Mouse (Mus musculus) heart, adult 2 months (tissue): Measurements from ENCODE around the gene Gm7271. TPM values are rescaled to one million over a fixed set of nuclear protein-coding genes. Genes with fewer than 3 reads are reported as not detected.

Experiments
- DNase-seq, 2 experiments: peaks; one replicate each; pipeline ENCODE4 v3.0.0; 2021
- H3K27ac ChIP-seq: fragments of 200-600 bp; 2 replicates; pipeline ENCODE4 v1.8.1; 2022
- H3K27me3 ChIP-seq: fragments of 200-500 bp; 2 replicates; pipeline ENCODE4 v1.6.1; 2012; ENCODE audit warnings: mild to moderate bottlenecking, low read length, inconsistent platforms, mixed read lengths; ENCODE audit not compliant: control insufficient read depth, insufficient read depth
- H3K36me3 ChIP-seq: fragments of 200-500 bp; 2 replicates; pipeline ENCODE4 v1.6.1; 2012; ENCODE audit warnings: low read length, inconsistent platforms; ENCODE audit not compliant: control insufficient read depth, insufficient read depth
- H3K4me1 ChIP-seq: fragments of 200-500 bp; 2 replicates; pipeline ENCODE4 v1.6.1; 2011; ENCODE audit warnings: low read length; ENCODE audit not compliant: control insufficient read depth, insufficient read depth
- H3K4me3 ChIP-seq: fragments of 200-600 bp; 2 replicates; pipeline ENCODE4 v1.8.1; 2022
- H3K79me2 ChIP-seq: fragments of 200-500 bp; replicated peaks from 2 replicates; pipeline ENCODE4 v1.6.1; 2012; ENCODE audit warnings: mild to moderate bottlenecking, inconsistent platforms, low read length, moderate library complexity, mixed read lengths; ENCODE audit not compliant: control insufficient read depth, insufficient read depth
- H3K9ac ChIP-seq: fragments of 200-500 bp; 2 replicates; pipeline ENCODE4 v1.6.1; 2012; ENCODE audit warnings: low read depth, mild to moderate bottlenecking, control low read depth, inconsistent platforms, low read length, mixed read lengths
- CTCF ChIP-seq: fragments of 200-600 bp; IDR thresholded peaks from 2 replicates; pipeline ENCODE4 v1.8.1; 2022; ENCODE audit warnings: antibody characterized with exemption, mild to moderate bottlenecking, moderate library complexity
- EP300 ChIP-seq: fragments of 200-500 bp; IDR thresholded peaks from 2 replicates; pipeline ENCODE4 v1.6.1; 2011; ENCODE audit warnings: low read depth, low read length, control low read depth; ENCODE audit not compliant: insufficient read depth
- POLR2A ChIP-seq: fragments of 200-500 bp; IDR thresholded peaks from 2 replicates; pipeline ENCODE4 v1.6.1; 2011; ENCODE audit warnings: mild to moderate bottlenecking, low read depth, low read length, control low read depth; ENCODE audit not compliant: insufficient read depth
- WGBS: fragments of 180-500 bp; shearing (Covaris S2); methylation state at CpG from one replicate; pipeline ENCODE4 v1.1.7; 2018; 5-methylcytosine and 5-hydroxymethylcytosine counted together
- intact Hi-C: fragments of 180-260 bp; cut with DNase I; formaldehyde crosslinking; loops from one replicate; pipeline ENCODE4 v1.15.1; 2025
- polyA plus RNA-seq: library from polyadenylated mRNA; depleted of rRNA; stranded (reverse); fragments of >200 nt; gene quantifications from 2 replicates; pipeline ENCODE4 v1.2.3, GENCODE M21; 2012
- total RNA-seq, 2 experiments: library from RNA; stranded (reverse); gene quantifications; 2 replicates each; pipeline ENCODE4 v1.2.3; 2021

Gm7271 gene
- total and polyA plus RNA-seq, 3 experiments = not detected

DNA sequence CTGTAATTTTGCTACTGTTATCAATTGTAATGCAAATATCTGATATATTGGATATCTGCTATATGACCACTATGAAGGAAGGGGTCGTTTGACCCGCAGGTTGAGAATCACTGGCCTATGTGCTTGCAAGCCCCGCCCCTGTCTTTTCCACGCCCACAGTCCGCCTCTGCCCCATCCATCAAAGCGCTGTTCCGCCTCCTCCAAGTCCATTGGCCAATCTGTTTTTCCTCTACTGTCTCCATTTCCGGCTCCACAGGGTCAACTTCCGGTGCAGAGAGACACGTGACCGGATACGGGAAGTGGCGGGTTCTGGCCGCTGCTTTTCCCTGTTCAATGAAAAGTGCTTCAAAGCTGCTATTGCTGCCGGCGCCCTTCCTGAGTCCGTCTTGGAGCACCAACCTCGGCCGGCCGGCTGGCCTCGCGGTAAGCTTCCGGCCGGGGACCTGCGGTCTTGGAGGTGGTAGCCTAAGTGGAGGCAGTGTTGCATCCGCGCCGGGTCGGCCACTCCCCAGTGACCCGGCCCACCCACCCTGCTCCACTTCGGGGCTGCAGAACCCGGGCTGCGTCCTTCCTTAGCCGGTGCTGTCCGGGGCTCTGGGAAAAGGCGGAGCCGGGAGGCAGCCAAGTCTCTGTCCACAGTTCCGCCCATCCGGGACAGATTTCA, 45.3 kb downstream of the Gm7271 start, which contains the start of gene Exoc1:
Gene Exoc1, plus strand, starts transcription at position 272 of the 664 bp plus-strand sequence.
- intact Hi-C loops = loop anchor here (5.0 kb wide), 2 partner anchors 58 to 387 kb away; partner anchors contain the start of genes Cep135 and Srd5a3
- H3K36me3 ChIP-seq = no peaks in the 10 kb centered on the region; the same call in none of the 2 replicates
- peak; percentile 94 for DNase-seq
- peak within 1 kb of the TSS; percentile 94 for H3K4me3 ChIP-seq
- H3K9ac ChIP-seq = peak within 1 kb of the TSS; percentile 78
- TF ChIP-seq POLR2A = peak; percentile 37; the same call in 1 of the 2 replicates
- no peak for TF ChIP-seq CTCF
- peak; percentile 55; the same call in 1 of the 2 replicates for TF ChIP-seq EP300
- H3K79me2 ChIP-seq = no peaks in the 10 kb centered on the region
- under 1% methylated on average over 38 of the region's 39 CpGs for WGBS
- H3K27me3 ChIP-seq = no peaks in the 10 kb centered on the region
- peaks cover 5% of the 10 kb centered on the region for H3K4me1 ChIP-seq
- H3K27ac ChIP-seq = peak within 1 kb of the TSS; percentile 78

DNA sequence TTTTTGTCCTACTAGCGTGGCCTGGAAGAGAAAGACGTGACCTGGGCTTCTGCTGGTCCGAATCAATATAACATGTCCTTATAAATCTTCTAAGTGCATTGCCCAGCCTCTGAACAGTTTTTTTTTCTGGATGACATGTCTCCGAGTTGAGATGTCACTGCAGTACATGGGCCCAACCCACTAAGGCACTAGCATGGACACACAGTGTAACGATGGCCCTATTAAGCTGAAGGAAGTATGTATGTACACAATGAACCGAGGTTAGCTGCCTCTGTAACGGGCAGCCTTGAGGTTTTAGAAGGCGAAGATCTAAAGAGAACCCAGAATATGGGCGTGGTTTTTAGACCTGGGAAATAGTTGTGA, 45.8 kb downstream of the Gm7271 start:
- TF ChIP-seq EP300 (no peak), POLR2A (no peak), CTCF (no peak)
- Histone ChIP-seq H3K4me1 (peaks cover 5% of the 10 kb centered on the region; the same call in 1 of the 2 replicates), H3K27ac (peak overlapping the region; percentile 78), H3K79me2 (no peaks in the 10 kb centered on the region), H3K27me3 (no peaks in the 10 kb centered on the region), H3K36me3 (no peaks in the 10 kb centered on the region; the same call in none of the 2 replicates), H3K9ac (peak overlapping the region; percentile 78), H3K4me3 (peak overlapping the region; percentile 94)
- intact Hi-C loops = loop anchor here (5.0 to 10.0 kb wide), 3 partner anchors 58 to 387 kb away; partner anchors contain the start of genes Cep135, Clock and Srd5a3
- no peak for DNase-seq
- 4% methylated on average over 9 of the region's 9 CpGs for WGBS

DNA sequence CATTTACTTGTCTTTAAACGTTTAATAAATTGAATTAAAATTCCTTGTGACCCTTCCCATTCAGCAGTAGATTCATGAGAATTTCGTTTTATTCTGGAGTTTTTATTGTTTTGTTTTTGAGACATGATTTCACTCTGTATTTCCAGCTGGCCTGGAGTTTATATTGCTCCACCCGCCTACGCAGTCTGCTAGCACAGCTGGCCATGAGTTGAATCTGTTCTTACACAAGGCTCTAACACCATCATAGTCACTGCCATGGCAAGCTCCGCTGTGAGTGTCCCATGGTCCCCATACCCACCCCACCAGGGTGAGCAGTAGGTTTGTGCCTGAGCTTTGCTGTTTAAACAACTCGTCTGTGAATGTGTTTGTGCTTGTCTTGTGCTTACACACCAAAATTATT, 49.3 kb downstream of the Gm7271 start:
- H3K4me1 ChIP-seq = peaks cover 5% of the 10 kb centered on the region; the same call in 1 of the 2 replicates
- H3K27ac ChIP-seq = peak overlapping the region; percentile 19; the same call in 1 of the 2 replicates
- H3K36me3 ChIP-seq = no peaks in the 10 kb centered on the region; the same call in none of the 2 replicates
- H3K27me3 ChIP-seq = no peaks in the 10 kb centered on the region
- 70% methylated on average over 6 of the region's 6 CpGs for WGBS
- intact Hi-C loops = loop anchor here (10.0 kb wide), 1 partner anchor 228 kb away; the partner anchor contains the start of gene Clock
- no peak overlapping the region for H3K9ac ChIP-seq
- TF ChIP-seq CTCF (no peak), POLR2A (no peak), EP300 (no peak)
- H3K79me2 ChIP-seq = no peaks in the 10 kb centered on the region
- peak; percentile 43 to 47 for DNase-seq
- no peak overlapping the region for H3K4me3 ChIP-seq

DNA sequence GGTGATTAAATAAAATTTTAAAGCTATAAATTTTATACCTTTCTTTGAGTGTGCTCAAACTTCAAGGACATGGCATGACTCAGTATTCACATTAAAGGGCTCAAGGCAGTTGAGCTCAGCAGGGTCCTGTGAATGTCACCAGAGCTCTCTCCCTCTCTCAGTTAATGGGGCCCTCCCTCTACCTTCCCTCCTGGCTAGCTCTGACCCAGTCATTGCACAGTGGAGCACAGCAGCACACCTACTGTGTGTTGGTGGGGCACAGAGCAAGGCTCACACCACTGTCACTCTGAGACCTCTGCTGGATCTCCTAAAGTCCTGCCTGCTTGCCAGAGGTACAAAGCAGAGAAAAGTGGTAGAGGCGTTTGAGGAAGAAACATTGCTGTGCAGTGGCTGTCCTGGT, 52.4 kb downstream of the Gm7271 start:
- Histone ChIP-seq H3K9ac (no peak overlapping the region), H3K27me3 (no peaks in the 10 kb centered on the region), H3K79me2 (no peaks in the 10 kb centered on the region), H3K27ac (no peak overlapping the region), H3K4me1 (peaks cover 5% of the 10 kb centered on the region; the same call in 1 of the 2 replicates), H3K4me3 (no peak overlapping the region), H3K36me3 (no peaks in the 10 kb centered on the region; the same call in none of the 2 replicates)
- no peak for TF ChIP-seq EP300
- TF ChIP-seq POLR2A = no peak
- no peak for TF ChIP-seq CTCF
- intact Hi-C loops = loop anchor here (10.0 kb wide), 1 partner anchor 231 kb away; the partner anchor contains the start of gene Clock
- DNase-seq = no peak
- WGBS = 68% methylated on average over 1 of the region's 1 CpGs

DNA sequence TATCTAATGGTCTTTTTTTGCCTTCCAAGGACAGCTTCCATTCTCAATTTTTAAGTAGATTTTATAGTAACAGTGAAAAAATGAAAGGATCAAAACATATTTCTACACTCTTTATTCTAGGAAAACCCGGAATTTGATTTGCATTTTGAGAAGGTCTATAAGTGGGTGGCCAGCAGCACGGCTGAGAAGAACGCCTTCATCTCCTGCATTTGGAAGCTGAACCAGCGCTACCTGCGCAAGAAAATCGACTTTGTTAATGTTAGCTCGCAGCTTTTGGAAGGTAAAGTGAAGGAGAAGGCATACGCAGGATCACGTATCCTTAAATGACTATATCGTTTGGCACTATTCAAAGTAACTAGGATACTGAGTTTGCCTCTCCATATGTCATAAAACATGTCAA, 53.7 kb downstream of the Gm7271 start:
- DNase-seq = no peak
- Histone ChIP-seq H3K4me1 (peaks cover 3% of the 10 kb centered on the region; the same call in 1 of the 2 replicates), H3K27ac (no peak overlapping the region), H3K9ac (no peak overlapping the region), H3K79me2 (no peaks in the 10 kb centered on the region), H3K4me3 (no peak overlapping the region), H3K27me3 (no peaks in the 10 kb centered on the region), H3K36me3 (no peaks in the 10 kb centered on the region; the same call in none of the 2 replicates)
- TF ChIP-seq POLR2A = no peak
- TF ChIP-seq EP300 = no peak
- TF ChIP-seq CTCF = no peak
- intact Hi-C loops = loop anchor here (10.0 kb wide), 1 partner anchor 233 kb away; the partner anchor contains the start of gene Clock
- 95% methylated on average over 10 of the region's 10 CpGs for WGBS

- Histone ChIP-seq H3K4me1 (no peaks in the 10 kb centered on the region), H3K27ac (peak overlapping the region; percentile 57), H3K79me2 (no peaks in the 10 kb centered on the region), H3K4me3 (peak overlapping the region; percentile 11; the same call in 1 of the 2 replicates), H3K27me3 (no peaks in the 10 kb centered on the region), H3K36me3 (no peaks in the 10 kb centered on the region; the same call in none of the 2 replicates), H3K9ac (peak overlapping the region; percentile 53; the same call in 1 of the 2 replicates)
- intact Hi-C loops = loop anchor here (5.0 kb wide), 1 partner anchor 678 kb away; no protein-coding TSS in a partner anchor
- WGBS = 39% methylated on average over 8 of the region's 8 CpGs
- DNase-seq = peak in 1 of 2 experiments; percentile 39
- TF ChIP-seq POLR2A (no peak), EP300 (no peak), CTCF (no peak)
These were observed 56.3 kb downstream of the Gm7271 start for GRCm38 (mm10) chr5:76540181-76540580.
